Mouse (Mus musculus) kidney, adult 2 months (tissue): ENCODE results near the gene Dclk3.

Experiments
- CTCF ChIP-seq: fragments of 200-500 bp; conservative IDR thresholded peaks from 2 replicates; pipeline ENCODE4 v1.5.1; 2011; ENCODE audit warnings: low read depth, mild to moderate bottlenecking, control low read depth, low read length, moderate library complexity, mixed read lengths; ENCODE audit not compliant: insufficient read depth, insufficient read length
- POLR2A ChIP-seq: fragments of 200-500 bp; IDR thresholded peaks from one replicate; pipeline ENCODE4 v1.6.1; 2011; ENCODE audit warnings: low read depth, low read length, control low read depth

DNA sequence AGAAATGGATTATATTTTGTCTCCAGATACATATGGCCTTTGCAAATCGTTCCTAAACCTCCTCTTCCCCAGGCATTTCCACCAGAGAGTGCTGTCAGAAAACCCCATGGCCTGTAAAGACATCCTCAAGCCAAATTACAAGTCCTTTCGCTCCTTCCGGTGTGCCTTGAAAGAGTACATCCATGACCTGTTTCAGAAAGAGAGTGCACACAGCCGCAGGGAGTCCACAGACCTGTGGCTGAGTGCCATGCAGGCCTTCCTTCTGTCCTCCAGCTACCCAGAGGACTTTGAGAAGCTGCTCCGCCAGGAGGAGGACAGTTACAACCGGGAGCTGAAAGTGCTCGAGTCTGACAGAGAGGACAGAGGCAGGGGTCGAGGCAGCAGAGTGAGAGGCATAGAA lies 47.8 kb upstream of the Dclk3 start:
- no peak for TF ChIP-seq POLR2A
- no peak for TF ChIP-seq CTCF
